Mouse (Mus musculus) cerebellum, adult 8-10 months (tissue): Measurements from ENCODE around the gene Depp1.

ENCODE experiments used
- DNase-seq: peaks from one replicate; pipeline ENCODE4 v3.0.0; 2022

Gene Depp1

GRCm38 (mm10) chr6:116651437-116652118 is 1.2 kb downstream of the Depp1 start:
- DNase-seq = no peak

- DNase-seq = no peak
These were observed 2.8 kb downstream of the Depp1 start for GRCm38 (mm10) chr6:116653191-116653590.

GRCm38 (mm10) chr6:116653684-116654454 is 3.5 kb downstream of the Depp1 start:
- DNase-seq = peak; percentile 36

- no peak for DNase-seq
These were observed 13.0 kb downstream of the Depp1 start for GRCm38 (mm10) chr6:116663364-116663763.

GRCm38 (mm10) chr6:116664031-116664430 is 13.6 kb downstream of the Depp1 start:
- no peak for DNase-seq

- DNase-seq = no peak
These were observed 14.4 kb downstream of the Depp1 start for GRCm38 (mm10) chr6:116664830-116665229.

- no peak for DNase-seq
These were observed 15.8 kb downstream of the Depp1 start for GRCm38 (mm10) chr6:116666085-116666750.

- DNase-seq = no peak
These were observed 16.5 kb downstream of the Depp1 start for GRCm38 (mm10) chr6:116666892-116667291.

GRCm38 (mm10) chr6:116667382-116667781 is 17.0 kb downstream of the Depp1 start:
- DNase-seq = no peak

GRCm38 (mm10) chr6:116668682-116669470 is 18.5 kb downstream of the Depp1 start:
- DNase-seq = no peak

GRCm38 (mm10) chr6:116670144-116670543 is 19.7 kb downstream of the Depp1 start:
- no peak for DNase-seq

- no peak for DNase-seq
These were observed 20.6 kb downstream of the Depp1 start for GRCm38 (mm10) chr6:116671031-116671430.

GRCm38 (mm10) chr6:116671768-116672167 is 21.4 kb downstream of the Depp1 start:
- DNase-seq = no peak

GRCm38 (mm10) chr6:116672349-116672748 is 21.9 kb downstream of the Depp1 start:
- DNase-seq = no peak

GRCm38 (mm10) chr6:116673471-116674282 is 23.3 kb downstream of the Depp1 start, which contains the start of gene Rassf4:
Rassf4 (minus strand) TSS chr6:116673952.
- DNase-seq = peak; percentile 42

GRCm38 (mm10) chr6:116674283-116674886 is 24.0 kb downstream of the Depp1 start:
- DNase-seq = no peak

GRCm38 (mm10) chr6:116676355-116676913 is 26.0 kb downstream of the Depp1 start:
- DNase-seq = no peak

- DNase-seq = no peak
These were observed 26.9 kb downstream of the Depp1 start for GRCm38 (mm10) chr6:116677321-116677720.

- no peak for DNase-seq
These were observed 29.3 kb downstream of the Depp1 start for GRCm38 (mm10) chr6:116679563-116680288.

- DNase-seq = no peak
These were observed 31.9 kb downstream of the Depp1 start for GRCm38 (mm10) chr6:116682317-116682716.
